Mouse (Mus musculus) fat pad, adult 2 months (tissue): ENCODE measurements around the gene Prkce.

Experiments used
- DNase-seq: peaks from one replicate; pipeline ENCODE4 v3.0.0-alpha.2; 2011; ENCODE audit warnings: low read depth, low spot score; ENCODE audit errors: extremely low read depth

Prkce gene

DNA sequence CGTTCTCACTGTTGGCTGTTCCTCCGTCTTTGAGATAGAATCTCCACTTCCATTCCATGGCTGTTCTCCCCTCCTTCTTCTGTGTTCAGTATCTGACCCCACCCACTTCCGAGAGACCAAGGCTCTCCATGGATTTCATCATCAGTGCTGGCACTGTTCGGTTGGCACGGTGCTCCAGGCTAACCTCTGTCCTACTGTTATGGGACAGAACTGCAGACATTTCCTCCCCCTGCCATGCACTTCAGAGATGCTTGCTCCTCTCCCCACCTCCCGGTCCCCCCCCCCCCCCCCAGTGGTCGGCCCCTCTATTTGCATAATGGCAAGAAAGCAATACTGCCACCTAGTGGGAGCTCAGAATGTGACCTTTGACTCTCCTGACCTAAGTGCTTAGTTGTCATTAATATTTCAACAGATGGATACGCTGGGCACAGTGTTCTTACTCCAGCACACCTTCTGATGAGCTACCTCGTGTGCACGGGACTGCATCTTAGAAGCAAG is 125.7 kb downstream of the Prkce start:
- peak; percentile 23 for DNase-seq

DNA sequence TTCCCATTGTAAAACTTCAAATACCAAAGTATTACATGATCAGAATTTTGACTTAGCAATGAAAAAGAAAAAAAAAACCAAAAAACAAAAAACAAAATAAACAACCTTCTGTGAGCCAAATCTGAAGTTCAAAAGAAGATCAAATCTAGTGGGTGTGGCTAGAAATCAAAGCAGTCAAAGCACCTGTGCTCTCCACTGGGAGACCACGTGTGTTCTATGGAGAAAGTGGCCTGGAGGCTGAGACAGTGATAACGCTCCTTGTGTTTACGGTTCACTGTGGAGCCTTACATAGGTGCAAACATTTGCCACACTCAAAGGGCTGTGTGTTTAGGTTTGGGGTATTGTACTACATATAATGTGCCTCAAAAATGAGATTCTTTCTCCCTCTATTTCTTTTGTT is 132.0 kb downstream of the Prkce start:
- no peak for DNase-seq

DNA sequence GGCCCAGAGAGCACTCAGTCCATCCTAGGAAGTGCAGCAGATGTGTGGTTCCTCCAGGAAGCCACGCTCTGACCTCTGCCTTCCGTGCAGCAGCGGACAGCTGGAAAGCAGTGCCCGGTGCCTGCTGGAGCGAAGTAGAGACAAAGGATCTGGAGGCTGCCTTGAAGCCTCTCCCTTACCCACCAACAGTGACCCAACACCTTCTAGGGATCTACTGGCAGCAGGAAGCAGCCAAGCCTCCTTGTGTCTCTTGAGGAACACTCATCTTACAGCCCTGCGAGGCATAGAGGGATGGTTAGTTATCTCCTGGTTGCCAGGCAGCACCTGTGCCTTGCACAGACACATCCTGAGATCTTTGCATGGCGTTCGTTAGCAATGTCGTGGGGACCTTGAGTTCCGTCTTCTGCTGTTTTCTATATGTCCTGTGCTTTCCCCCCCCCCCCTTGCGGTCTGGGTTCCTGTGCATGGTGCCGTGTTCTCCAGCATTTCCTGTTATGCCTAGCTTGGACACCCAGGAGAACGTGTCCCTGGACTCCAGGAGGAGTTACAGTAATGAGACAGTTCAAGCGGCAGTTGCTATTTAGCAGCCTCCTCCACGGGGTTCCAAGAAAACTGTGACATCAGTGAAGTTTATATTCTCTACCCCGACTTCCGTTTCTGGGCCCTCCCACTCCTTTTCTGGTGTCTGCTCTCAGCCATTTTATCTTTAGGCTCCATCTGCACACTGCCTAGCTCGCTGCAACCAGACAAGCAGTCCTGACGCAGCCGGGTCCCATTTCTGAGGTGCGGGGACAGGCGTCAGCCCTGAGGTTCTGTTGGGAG is 133.4 kb downstream of the Prkce start:
- no peak for DNase-seq

DNA sequence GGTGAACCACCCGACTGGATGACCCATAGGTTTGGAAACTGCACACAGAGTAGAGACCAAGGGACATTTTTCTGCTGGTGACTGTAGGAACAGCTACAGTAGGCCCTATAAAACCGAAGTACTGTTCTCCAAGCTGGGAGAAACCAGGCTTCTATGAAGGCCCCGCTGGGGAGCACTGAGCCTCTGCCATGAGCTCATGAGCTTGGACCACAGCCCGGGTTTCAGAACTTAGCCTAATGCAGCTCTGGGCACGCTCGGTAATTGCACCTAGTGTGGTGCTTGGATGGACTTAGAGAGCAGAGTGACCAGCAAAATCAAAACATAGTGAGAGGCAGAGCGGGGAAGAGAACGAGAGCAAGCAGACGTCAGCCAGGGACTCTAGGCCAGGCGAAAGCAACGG is 134.7 kb downstream of the Prkce start:
- no peak for DNase-seq

DNA sequence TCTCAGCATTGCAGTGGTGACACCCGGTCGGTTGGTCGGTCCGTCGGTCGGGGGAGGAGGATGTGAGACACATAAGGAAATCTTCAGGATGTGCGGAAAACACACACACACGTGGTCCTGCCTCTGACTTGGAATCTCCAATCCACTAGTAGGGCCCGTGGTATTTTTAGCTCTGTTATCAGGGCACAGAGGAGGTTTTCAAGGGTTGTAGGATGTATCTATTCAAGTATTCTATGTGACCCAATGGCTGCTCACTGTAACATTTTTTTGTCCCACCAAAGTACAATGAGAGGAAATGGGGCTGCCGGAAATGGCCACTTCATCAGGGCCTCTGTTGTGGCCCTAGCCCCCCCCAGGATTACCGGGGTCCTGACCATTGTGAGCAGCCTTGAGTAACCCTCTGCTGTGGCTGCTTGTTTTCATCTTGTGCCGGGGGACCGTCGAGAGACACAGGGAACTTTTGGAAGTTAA is 135.3 kb downstream of the Prkce start:
- DNase-seq: no peak

DNA sequence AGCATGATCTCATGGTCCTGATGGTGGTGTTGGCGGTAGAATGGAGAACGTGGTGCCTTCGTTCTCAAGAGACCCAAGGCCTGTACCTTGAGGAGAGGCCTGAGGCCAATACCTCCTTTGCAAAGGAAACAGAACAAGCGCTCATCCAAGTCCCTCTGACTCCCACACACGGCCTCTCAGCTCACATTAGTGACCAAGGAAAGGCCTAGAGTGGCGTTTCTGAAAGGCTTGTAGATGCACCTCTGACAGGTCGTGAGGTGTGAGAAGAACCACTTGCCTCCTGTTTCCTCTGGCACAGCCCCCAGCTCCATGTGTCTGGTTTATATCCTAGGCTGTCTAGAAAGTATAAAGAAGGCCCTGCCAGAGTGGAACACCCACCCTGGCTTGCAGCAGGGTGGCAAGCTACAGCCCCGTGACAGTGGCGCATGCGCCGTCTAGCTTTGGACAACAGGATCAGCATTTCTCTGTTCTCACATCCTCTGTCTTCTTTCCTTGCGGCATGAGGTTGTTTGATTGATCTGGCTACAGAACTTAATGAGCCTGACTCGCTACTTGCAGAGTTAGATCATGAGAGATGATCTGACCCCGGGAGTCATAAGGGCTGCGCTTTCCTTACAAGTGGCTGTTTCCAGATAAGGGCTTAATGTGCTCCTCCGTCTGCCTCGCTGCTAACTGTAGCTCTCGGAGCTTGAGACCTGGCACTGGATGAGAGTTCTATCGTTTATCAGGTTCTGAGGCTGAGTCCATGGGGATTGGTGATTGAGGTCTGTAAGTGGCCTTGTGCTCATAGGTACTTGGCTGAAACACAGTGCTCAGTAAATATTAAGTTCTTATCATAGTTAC is 136.0 kb downstream of the Prkce start:
- DNase-seq: no peak

DNA sequence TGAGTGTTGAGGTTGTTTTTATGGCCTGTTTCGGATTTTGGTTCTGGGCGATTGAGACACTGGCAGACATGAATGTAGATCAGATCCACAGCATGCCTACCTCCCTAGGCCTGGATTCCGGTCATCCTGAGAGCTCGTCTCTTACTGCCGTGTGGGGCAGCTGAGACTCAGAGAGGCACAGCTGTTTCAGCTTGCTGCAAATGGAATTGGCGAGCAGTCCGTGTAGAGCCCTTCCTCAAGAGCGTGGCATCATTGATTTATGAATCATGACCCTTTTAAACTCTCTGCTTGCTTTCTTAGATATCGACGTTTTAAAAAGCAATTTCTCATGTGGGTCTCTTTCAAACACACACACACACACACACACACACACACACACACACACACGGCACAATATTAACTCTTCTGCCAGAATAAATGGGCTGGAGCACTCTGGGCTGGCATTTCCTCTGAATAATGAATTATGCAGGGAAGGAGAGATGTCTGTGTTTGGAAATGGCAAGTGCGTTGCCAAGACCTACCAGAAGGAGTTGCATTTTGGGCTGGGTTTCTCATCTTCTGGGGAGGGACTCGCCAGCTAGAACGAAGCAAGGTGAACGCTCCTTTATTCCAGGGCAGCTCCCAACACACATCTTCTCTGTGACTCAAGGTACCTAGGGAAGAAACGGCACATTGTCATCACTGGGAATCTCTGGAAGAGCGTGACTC is 137.5 kb downstream of the Prkce start:
- DNase-seq: no peak

DNA sequence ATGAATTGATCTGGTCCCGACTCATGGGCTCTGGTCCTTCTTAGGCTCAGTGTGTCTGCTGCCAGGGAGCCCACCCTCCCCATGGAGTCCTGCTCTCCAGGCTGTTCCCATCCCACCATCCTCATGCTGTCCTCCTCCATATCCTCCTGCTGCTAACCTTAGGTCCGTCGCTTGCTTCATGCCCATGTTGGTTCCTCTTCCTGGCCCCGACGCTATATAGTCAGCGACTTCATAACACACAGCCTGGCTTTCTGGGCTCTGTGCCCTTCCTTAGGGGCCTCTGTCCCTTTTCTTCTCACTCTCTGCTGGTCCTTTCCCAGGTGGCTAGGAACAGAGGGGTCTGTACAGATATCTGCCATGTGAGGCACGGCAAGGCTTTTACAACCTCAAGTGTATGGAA is 138.6 kb downstream of the Prkce start:
- DNase-seq: no peak

DNA sequence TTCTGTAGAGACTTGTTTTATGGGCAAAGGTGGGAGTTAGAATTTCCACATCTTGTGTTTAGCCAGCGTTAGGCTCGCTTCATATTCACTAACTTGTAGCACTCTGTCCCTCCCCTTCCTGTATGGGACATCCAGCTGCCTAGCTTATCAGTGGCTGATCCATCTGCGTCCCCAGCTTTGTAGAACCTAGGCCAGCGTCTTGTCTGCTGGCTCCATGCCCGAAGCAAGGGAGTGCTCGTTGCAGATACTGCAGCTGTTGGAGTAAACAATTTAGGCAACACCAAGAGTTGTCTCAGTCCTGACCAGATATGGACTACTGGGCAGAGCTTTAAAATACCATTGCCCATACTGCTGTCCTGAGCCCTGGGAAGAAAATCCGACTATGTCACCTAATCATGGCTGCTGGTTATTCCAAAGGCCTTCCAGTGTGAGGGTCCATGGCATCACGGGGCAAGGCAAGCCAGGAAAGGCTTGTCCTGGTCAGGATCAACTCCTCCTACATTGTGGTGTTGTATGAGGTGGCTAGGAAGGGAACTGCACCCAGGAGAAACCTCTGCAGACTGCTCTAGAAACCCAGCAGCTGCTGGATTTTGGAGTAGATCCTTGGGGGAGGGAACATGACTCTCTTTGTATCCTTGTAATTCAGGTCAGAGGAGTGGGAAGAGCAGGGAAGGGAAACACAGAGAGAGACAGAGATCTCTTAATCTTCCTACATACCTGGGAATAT is 146.0 kb downstream of the Prkce start:
- no peak for DNase-seq

DNA sequence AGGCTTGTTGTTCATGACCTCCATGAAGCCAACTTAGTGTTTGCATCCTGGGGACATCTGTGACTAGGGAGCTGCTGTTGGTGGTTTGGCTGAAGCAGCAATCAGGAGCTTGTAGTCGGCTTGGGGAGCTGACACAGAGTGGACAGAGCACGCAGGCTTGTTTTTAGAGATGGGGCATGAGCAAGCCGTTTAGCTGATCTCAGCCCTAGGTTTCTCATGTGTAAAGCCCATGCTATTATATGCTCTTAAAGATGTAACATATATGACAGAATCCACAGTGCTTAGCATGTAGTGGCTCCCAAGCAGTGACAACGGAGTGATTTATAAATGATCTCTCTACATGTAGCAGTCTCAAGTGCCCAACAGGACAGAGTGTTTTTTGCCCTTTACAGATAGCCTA is 148.3 kb downstream of the Prkce start:
- DNase-seq: no peak

DNA sequence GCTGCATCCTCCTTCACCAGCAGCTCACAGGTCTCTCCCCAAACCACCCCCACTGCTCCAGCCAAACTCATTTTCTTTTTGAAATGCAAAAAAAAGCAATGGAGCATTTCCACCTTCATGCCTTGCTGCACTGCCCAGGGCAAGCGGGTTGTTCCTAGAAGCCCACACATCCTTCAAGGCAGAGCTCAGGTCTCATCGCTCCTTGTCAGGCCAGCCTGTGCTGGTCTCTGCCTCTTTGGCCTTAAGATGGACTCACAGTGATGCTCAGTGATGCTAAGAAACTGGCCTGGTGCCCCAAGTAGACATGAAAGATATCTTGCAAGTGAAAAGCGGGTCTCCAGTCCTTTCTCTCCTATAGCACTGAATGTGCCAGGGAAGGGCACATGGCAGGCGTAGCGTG is 149.2 kb downstream of the Prkce start:
- DNase-seq: no peak

DNA sequence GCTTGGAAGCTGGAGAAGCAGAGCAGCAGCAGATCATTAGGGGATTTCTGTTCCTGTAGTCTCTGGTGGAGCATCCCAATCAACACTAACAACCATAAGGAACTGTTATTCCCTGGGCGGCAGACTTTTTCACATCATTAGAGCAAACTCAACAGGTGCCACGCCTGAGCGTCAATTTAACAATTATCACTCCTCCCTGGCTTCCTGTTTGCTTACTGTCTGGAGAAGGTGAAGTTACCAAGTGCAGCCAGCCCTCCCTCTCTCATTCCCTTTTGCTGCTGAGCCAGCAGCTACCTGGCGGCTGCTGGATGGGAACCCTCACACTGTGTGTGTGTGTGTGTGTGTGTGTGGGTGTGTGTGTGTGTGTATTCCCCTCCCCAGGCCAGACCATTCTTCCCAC is 149.6 kb downstream of the Prkce start:
- no peak for DNase-seq

DNA sequence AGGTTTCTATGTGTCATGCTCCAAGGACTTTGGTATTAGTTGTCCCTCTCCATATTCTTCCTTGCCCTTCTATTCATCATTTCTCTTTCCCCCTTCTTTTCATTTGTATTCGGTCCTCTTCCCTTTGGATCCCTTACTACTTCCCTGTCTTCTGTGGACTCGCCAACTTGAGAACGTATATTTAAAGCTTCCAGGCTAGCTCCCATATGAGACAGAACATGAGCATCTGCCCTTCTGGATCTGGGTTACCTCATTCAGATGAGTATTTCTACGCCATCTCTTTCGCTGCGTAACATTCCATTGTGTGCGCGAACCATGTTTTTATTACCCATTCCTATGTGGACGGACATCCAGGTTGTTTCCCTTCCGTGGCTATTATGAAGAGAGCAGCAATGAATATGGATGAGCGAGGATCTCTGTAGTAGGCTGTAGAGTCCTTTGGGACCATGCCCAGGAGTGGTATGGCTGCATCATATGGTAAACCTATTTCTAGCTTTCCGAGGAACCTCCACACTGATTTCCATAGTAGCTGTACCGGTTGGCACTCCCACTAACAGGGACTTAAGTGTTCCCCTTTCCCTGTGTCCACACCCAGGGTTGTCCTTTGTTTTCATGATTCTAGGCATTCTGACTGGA is 152.5 kb downstream of the Prkce start:
- DNase-seq: no peak

DNA sequence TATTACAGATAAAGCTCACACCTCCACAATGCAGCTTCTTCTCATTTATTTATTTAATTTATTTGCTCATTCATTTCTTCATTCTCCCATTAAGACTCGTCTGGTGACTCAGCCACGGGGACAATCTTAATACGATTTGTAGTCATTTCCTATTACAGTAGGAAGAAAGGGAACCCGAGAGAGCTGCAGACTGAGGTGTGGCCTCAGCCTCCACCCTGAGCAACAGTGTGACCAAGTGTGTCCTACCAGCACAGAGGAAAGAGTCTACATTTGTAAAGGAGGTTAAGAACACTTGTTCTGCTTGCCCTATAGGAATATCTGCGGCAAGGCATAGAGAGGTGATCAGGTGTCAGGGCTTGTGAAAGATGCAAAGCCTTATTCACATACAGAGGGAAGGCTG is 155.3 kb downstream of the Prkce start:
- no peak for DNase-seq

DNA sequence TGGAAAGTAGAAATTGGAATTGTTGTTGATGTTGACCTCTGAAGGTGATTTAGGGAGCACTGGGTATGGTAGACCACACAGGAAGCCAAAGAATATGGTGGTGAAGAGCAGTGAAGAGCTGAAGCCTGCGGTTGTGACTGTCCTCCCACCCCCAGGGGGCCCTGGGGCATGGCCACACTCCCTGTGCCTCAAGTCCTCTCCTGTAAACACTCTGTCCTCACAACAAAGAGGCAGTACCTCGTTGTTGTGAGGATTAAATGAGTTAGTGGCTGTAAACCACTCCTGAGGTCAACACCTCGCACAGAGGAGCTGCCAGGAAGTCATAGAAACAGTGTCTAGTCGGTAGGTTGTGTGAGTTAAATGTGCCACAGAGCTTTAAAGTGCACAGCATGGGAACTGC is 155.7 kb downstream of the Prkce start:
- DNase-seq: no peak

DNA sequence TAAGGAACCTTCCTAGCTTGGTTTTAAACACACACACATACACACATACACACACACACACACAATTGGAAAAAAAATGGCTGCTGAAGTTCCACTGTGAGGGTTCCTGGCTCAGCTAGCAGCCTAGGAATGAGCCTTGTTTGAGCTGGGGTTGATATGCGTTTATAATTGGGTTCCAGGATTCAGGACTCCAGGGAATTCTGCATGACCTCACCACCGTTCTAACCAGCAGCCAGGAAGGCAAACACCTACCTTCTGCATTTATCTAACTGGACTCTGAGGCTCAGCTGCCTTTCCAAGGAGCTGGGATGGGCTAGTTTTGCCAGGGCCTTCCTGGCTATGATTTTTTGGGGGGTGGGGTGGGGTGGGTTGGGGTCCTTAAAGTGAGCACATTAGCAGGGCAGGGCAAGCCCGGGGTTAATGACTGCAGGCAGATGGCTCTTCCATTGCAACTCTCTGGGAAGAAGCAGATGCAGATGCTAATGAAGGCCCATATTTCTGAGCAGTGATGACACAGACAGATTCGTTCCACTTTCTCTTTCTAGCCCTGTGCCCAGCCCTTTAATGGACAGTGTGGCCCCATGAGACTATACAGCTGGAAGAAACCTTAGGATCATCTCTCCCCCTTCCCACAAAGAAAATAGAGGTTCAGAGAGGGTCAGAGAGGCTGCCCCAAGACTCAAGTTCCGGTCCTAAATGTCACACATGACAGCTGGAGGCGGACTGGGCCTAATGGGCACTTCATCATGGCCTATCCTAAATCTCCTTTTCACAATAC is 156.5 kb downstream of the Prkce start:
- DNase-seq: no peak

DNA sequence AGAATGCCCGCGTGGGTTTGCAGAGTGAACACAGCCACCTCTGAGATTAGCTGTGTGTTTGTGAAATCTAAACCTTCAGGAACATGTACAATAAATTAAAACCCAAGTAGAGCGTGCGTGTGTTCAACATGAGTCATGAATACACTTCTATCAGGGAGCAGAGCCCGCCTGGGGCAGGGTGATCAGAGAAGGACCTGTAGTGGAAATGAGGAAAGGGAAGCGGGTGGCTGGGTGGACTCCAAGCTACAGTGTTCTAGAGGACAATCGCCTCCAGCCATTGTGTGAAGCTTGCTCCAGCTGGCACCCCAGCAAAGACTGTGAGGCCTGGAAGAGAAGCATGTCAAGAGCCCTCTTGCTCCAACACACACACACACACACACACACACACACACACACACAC is 157.2 kb downstream of the Prkce start:
- DNase-seq: peak; percentile 33

DNA sequence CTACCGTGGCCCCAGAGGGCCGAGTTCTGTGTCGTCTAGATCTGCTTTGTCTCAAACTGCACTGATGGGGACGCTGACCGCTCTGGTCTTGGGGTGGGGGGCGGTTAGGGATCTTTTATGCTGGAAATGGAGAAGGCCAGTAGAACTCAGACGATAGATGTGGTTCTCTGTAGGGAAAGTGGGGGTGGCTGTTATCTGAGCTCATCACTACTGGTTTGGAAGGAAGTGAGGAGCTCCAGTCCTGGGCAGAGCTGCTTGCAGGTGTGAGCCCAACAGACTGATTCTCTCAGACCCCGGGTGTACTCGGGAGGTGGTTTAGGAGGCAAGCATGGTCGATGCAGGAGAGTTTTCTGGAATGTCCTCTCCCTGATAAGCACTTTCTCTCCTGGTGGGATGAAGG is 157.7 kb downstream of the Prkce start:
- no peak for DNase-seq

DNA sequence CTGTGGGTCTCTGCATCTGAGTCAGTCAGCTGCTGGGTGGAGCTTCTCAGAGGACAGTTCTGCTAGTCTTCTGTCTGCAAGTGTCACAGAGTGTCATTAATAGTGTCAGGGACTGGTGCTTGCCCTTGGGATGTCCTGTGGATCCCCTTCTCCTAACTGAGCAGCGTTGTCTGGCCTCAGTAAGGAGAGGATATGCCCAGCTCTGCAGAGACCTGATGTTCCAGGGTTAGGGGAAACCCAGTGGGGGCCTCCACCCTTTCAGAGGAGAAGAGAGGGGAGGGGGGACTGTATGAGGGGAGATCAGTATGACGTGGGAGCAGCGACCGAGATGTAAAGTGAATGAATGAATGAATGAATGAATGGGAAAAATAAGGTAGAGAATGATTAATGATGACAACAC is 160.4 kb downstream of the Prkce start:
- DNase-seq: no peak
